Mouse (Mus musculus): ENCODE measurements around the gene Txnrd2.

The Txnrd2 gene

DNA sequence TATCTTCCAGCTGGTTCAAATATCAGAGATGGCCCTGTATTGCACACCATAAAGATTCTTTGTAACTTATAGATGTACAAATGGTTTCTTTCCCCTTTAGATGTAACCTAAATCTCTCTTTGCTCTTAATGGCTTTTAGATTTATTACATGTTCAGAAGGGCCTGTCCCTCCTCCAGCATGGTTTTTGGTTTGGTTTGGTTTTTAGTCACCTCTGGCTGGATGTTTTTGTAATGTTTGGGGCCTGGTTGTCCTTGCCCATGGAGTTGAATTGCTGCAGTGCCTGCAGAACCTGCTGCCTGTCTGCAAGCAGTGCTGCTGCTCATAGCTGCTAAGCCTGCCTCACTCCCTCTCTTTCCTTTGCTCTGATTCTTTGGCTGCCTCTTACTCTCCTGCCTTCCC lies 21.1 kb downstream of the Txnrd2 start:
- in situ Hi-C loops (cut with MboI, MseI), result no loop called here

DNA sequence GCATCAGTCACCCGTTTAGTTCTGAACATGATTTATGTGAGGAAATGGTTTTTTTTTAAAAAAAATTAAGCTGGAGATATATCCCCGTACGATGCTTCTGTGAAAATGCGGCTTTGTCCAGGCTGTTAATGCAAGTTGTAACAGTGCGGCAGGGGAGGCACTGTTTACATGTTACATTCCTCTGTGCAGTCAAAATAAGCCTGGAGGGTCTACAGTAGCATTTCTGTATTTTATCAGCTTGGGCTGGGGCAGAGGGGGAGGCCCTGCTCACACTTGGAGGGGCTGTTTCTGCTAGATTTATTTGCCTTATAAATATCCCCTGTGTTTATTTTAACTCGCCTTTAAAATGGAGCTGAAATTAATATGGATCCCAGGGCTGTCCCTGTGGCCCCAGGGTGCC lies 21.9 kb downstream of the Txnrd2 start:
- in situ Hi-C loops (cut with MboI, MseI), result no loop called here

DNA sequence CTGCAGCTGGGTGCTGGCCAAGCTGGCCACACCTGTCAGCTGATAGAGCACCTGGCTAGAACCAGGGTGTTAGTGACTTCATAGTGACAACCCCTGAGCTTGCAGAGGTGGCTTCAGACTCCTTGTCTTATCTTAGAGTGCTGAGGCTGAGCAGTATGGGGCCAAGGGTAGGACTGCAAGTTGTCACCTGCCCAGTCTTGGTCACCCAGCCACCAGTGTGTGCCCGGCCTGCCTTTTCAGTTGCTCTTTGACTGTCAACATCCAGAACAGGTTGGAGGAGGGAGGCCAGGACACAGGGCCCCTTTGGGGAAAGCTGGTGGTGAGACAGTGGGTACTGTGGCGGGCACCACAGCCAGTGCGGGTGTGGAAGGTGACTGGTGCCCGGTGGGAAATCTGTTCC lies 22.8 kb downstream of the Txnrd2 start:
- in situ Hi-C loops (cut with MboI, MseI), result no loop called here

DNA sequence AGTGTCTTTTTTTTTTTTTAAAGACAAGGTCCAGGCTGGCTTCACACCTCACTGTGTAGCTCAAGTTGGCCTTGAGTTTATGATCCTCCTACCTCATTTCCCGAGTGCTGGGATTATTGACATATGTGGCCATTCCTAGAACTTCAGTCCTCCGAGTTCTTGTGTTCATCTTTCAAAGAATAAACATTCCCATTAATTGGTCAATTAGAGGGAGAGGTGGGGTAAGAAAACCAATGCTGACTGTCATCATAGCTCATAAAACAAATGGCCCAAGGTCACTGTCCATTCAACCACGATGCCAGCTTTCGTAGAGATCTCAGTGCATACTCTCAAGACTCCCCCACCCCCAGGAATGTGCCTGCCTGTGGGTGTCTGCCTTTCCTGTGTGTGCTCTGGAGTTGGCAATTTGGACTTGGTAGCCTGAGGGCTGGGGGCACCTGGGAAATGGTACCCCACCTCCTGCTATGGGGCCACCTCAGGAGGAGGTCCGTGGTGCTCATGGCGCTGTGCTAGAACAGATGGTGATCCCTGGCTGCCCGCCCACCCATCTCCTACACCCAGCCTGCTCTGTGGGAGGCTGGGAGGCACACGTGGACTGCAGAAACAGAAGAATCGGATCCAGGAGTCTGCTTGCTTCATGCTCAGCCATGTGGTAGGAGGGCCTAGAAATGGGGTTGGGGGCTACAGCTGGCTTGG lies 25.4 kb downstream of the Txnrd2 start:
- in situ Hi-C loops (cut with MboI, MseI), result loop anchor here (5.0 kb wide), 1 partner anchor 46 kb away; the partner anchor contains the start of genes Gnb1l and Rtl10

DNA sequence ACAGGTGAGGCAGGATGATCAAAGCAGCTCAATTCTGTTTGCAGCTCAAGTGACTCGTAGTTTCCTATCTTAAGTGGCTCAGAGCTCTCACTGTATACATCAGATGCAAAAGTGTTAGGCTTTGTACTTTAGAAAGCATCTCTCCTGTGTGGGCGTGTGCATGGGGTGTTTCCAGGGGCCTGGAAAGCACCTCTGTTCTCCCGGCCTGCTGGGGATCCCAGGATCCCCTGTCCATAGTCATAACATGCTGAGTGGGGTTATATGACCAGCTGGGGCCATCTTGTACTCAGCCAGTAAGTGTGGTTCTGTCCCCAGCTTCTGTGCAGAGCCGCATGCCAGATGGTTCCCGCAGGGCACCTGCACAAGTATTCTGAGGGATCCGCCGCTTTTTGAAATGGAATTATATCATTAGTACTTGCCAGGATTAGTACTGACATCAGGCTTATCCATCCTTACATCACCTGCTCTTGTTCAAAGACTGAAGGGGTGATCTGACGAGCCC lies 26.2 kb downstream of the Txnrd2 start:
- in situ Hi-C loops (cut with MboI, MseI), result loop anchor here (5.0 kb wide), 1 partner anchor 45 kb away; the partner anchor contains the start of genes Gnb1l and Rtl10

DNA sequence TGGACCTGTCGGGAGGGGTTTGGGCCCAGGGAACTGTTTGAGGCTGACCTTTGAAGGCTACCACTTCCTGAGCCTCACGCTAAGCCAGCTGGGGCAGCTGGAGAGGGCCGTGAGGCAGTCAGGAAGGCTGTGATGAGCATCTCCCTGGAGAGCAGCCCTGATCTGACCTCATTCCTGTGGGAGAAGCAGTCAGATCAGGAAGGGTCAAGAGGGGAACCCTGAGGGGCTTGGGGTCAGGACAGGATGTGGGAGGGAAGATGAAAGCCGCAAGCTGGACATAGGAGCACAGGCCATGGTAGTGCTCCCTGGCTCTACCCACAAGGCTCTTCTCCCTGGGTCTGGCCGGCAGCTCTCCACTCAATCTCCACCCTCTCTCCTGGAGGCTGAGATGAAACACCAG lies 27.7 kb downstream of the Txnrd2 start:
- in situ Hi-C loops (cut with MboI, MseI), result loop anchor here (5.0 kb wide), 1 partner anchor 43 kb away; the partner anchor contains the start of genes Gnb1l and Rtl10

DNA sequence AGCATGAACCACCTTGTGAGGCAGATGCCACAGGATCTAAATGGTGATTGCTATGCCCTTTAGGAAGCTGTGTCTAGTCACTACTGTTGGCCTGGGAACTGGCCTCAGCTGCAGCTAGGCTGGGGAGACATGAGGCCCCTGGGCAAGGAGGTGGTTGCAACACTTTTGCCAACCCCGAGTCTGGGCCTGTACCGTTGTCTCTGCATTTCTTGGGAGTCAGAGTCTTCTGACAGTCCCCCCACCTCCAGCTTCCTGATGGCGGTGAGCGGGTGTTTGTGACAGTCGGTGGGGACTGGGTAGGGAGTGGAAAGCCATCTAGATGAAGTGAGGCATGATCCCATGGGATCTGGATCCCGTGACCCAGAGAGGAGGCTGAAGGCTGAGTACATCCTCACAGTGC lies 29.2 kb downstream of the Txnrd2 start:
- in situ Hi-C loops (cut with MboI, MseI), result no loop called here

DNA sequence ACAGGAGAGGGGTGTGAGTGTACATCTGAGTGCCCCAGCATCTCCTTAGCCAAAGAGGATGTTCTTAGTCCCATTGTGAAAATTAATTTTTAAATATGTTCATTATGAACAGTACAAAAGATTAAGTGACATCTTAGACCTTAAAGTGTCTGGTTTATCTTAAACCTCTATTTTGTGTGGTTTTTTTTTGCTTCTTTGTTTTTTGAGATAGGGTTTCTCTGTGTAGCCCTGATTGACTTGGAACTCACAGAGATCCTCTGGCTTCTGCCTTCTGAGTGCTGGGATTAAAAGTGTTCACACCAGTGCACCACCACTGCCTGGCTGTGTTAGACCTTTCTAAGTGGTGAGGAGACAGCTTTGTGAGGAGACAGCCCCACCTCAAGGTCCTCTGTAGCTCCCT lies 32.5 kb downstream of the Txnrd2 start:
- in situ Hi-C loops (cut with MboI, MseI), result no loop called here

DNA sequence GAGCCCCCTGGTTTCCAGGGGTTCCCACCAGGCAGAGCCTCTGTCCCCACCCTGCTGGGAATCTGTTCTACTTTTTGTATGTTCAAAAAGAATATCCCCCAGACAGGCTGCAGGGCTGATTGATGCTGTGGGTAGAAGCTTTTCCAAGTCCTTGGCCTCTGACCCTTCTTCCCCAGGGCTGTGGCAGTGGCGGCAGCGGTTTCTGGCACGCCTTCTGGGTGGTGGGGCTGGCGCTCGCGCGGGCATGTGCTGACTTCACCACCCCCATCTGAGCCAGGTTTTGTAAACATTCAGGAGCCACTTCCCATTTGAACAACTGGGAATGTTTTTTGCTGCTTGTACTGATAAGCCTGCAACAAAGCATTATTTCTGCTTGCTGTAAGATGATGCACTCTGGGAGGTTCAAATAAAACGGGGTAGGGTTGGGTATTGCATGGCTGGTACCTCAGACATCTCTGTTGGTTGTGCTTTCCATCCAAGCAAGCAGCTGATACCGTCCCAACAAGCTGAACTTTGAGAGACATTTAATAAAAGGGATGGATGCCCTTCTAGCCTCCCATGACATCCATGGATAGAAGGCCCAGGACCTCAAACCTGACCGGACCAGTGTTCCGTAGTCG lies 33.3 kb downstream of the Txnrd2 start:
- in situ Hi-C loops (cut with MboI, MseI), result no loop called here

DNA sequence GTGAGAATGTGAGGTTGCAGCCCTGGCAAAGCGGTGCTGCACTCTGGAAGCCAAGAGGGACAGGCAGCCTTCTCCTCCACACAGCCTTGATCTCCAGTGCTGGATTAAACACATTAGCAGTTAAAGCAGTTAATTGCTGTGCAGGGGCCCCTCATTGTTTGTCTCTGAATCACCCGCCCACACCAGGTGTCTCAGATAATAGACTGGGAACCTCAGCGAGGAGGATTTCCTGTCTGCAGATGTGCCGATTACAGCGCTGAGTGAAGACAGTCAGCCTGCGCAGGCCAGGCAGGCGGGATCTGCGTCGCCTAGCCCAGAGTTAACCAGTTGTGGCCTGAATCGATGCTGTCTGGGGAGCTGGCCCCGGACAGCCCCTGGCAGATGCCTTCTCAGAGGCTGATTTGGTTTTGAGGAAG lies 33.8 kb downstream of the Txnrd2 start:
- in situ Hi-C loops (cut with MboI, MseI), result no loop called here

DNA sequence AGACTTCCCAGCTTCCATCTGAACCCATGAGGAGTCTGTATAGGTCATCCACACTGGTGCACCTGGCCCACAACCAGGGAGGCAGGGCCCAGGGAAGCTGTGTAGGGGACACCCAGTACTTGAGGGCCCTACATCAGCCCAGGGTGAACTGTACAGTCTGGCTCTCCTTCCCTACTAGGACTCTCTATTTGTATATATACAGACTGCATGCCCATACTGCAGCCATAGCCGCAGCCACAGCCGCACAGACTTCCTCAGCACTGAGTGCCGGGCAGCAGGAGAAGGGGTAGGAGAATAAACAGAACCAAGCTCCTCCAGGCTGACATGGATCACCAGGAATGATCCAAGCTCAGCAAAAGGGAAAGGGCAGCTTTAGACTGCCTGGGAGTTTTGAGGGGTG lies 34.6 kb downstream of the Txnrd2 start:
- in situ Hi-C loops (cut with MboI, MseI), result no loop called here

DNA sequence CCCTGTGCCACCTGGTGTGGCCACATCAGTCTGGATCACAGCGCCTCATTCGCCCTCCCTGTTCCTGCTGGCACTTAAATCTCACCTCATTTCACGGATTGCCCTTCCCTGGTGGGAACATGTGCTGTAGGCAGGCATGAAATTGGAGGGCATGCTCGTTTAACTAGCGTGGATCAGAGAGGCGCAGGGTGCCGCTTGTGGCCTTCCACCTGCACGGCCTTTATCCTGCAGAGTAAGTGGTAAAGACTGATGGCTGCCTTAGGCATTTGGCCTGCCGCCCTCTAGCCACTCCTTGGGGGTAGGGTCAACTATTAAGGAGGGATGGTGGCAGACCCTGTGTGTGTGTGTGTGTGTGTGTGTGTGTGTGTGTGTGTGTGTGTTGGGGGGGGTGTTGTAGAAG lies 35.8 kb downstream of the Txnrd2 start:
- in situ Hi-C loops (cut with MboI, MseI), result no loop called here

DNA sequence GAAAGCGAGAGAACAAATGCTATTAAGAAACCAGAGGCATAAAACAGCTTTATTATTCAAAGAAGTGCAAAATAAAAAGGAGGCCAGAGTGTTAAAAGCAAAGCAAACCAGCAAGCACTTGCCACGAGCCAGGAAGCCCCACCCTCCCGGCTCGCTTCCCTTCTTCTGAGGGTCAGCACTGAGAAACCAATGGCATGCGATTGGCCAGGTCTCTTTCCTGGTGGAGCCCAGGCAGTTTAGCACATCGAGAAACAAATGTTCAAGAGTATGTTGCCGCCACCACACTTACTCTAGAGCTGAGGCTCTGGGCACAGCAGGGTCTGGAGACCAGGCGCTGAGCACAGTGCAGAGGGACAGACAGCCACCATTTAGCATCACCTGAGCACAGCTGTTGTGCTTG lies 36.4 kb downstream of the Txnrd2 start:
- in situ Hi-C loops (cut with MboI, MseI), result no loop called here

DNA sequence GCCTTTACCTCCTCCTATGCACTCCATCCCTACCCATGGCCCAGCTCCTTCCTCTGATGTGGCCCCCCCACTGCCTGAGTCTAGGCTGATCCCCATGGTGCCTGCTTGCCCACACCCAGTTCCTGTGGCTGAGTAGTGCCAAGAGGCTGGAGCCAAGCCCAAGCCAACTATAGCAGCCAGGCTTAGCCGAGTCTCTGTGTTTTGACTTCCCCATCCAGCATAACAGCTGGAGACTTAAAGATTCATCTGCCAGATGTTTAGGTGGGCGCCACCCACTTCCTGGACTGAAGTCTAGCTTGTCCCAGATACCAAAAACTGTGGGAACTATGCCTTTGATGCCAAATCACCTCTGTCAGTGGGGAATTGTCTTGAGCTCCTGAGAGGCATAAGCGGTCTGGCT lies 38.1 kb downstream of the Txnrd2 start:
- in situ Hi-C loops (cut with MboI, MseI), result no loop called here

DNA sequence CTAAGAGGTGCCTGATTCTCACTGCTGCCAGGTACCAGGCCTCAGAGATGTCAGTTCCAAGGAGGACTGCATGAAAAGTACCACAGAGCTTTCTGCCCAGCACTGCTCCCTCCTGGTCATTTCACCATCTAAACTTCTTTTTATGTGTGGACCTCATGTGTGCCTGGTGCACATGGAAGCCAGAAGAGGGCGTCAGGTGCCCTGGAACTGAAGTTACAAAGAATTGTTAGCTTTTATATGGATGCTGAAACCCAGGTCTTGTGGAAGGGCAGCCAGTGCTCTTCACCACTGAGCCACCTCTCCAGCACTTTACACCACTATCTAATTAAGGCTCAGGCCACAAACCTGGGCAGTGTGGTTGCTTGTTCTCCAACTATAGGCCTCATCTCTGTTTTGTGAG lies 44.6 kb downstream of the Txnrd2 start:
- in situ Hi-C loops (cut with MboI, MseI), result no loop called here

DNA sequence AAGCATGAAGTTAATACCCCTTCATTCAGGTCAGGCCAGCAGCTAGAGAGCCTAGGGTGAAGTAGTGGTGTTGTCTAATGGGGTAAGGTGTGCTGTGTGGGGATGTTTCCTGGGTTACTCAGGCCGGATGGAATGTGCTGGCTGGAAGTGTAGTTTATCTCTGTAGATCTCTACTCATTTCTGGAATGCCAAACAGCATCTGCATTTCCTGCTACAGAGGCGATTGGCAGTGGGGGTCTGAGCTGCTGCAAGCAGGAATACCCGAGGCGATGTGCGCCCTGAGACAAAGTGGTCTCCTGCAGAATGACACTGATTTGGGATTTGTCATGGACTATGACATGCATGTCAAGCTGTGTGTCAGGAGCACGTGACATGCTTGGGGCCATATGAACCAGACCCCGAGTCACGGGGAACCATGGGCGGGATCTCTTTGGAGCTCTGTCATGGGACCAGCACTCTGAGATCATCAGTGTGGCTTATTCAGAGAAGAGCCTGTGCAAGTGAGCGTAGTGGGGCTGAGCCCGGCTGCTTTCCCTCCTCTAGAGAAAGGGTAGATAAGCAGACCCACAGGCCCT lies 45.3 kb downstream of the Txnrd2 start:
- in situ Hi-C loops (cut with MboI, MseI), result no loop called here

DNA sequence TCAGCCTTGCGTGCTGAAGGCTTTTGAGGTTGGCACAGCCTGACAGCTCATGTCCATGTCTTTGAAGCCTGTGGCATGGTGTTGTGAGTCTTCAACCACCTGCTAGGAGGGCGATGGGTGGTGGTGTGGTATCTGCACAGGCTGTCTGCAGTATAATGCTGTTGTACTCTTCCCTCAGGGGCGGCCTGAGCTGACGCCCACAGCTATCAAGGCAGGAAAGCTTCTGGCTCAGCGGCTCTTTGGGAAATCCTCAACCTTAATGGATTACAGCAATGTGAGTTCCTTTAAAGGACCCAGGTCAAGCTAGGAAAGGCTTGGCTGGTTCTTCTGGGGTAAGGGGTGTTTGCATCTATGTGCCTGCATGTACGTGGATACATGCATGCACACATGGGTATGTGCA lies 45.8 kb downstream of the Txnrd2 start:
- in situ Hi-C loops (cut with MboI, MseI), result no loop called here

DNA sequence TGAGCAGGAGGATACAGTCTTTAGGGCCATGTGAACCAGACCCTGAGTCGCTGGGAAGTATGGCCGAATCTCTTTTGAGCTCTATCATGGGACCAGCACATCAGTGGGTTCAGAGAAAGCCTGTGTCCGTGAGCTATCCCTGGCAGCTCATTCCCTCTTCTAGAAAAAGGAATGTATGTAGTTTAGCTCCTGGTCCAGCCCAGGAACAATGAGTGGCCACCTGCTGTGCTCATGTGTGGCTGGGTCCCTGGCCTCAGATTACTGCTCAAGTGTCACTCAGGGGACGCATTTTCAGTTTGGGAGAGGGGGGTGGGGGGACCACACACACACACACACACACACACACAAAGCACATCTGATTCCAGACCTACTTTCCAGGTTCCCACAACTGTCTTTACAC lies 46.2 kb downstream of the Txnrd2 start:
- in situ Hi-C loops (cut with MboI, MseI), result no loop called here

DNA sequence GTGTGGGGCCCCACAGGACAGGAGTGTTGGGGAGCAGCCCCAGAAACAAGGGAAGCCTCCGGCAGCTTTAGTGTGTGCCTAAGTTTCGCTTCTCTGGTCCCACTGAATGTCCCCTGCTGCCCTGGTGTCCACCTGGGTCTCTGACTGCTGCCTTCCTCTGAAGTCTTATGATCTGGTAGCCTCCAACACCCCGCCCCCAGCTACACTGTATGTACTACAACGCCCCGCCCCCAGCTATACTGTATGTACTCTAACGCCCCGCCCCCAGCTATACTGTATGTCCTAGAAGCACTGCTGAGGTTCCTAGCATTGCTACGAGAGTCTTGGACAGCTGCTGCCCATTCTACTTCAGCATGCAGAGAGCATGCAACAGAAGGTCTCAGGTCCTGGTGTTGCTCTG lies 46.8 kb downstream of the Txnrd2 start:
- in situ Hi-C loops (cut with MboI, MseI), result no loop called here

DNA sequence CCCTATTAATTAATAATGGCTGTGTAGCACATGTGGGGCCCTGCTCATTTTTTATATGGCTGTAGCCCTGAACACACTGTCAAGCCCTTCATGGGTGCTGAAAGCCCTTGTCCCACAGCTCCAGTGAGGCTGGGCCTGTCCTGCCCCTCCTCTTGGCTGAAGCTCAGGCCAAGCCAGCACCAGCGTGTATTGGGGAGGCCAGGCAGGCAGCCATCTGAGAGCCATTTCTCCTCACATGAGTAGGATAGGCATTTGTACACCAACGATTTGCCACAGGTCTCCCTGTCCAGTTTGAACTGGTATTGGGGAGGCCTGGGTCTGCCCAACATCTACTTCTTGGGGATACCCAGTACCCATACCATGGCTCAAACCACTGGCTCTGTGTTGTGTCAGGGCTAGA lies 47.8 kb downstream of the Txnrd2 start:
- in situ Hi-C loops (cut with MboI, MseI), result no loop called here

DNA sequence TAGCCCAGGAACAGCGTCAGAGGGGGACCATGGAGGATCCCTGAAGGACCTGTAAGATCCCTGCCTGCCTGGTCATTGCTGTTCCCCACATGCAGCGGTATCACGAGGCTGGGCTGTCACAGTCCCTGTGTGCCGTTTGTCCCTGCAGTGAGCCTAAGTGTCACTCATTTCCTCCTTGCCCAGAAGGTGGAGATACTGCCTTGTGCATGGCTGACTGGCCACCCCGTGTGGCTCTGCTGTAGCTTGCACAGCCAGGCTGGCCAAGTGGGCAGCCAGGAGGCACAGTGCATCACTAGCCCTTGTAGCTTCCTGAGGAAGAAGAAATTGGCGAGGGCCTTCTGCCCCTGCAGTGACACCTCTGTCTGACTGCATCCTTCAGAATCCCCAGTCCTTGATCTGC lies 51.8 kb downstream of the Txnrd2 start:
- in situ Hi-C loops (cut with MboI, MseI), result no loop called here

DNA sequence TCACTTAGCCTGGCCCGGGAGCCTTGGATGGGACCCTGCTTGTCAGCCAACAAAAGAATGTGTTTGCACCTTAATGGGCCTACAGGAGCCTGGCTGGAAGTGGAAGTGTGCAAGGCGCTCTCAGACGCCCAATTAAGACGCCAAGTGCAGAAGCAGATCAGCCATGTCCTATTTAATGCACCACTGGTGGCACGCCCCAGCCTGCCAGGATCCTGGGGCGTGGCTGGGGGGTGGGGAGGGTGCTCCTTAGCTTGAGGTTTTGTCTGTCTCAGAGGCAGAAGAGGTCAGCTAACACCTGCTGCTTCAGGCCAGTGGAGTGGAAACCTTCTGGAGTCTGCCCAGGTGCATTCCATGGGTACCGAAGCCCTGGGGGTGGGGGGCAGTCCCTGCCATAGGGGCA lies 53.5 kb downstream of the Txnrd2 start:
- in situ Hi-C loops (cut with MboI, MseI), result no loop called here

DNA sequence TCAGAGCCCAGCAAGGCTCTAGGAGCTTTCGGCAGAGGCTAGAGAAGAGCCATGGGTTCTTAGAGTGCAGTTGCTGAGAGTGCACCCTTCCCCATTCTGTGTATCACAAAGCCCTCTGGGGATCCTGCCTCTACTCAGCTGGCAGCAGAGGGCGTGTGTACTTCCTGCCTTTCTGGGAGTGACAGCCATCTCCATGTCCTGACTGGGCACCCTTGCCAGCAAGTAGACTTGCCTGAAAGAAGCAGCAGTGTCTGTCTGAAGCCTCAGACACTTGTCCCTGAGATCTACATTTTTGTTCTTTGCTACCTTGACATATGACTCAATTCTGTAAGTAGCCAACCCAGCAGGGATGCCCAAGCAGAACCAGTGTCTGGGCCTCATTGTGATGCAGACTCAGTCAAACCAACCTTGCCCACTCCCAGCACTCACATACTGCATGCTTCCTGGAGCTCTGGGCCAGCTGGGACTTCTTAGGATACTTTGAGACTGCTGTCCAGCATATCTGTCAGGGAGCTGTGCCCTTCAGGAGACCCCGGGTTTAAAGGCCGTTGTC lies 54.8 kb downstream of the Txnrd2 start:
- in situ Hi-C loops (cut with MboI, MseI), result no loop called here

All from T-helper 2 cell (primary cell).